Mouse (Mus musculus) common myeloid progenitor, adult 5-6 weeks (primary cell): Measurements from ENCODE around the gene Ccdc157. TPM values are rescaled to one million over a fixed set of nuclear protein-coding genes. Genes with fewer than 3 reads are reported as not detected.
"Not testable (repeated sequence)": the region's sequence is repeated elsewhere in the genome, so short reads cannot be mapped to it uniquely, and the experiment has no call there.

ENCODE experiments used
- ATAC-seq: replicated peaks from 2 replicates; pipeline ENCODE4 v1.8.0; 2016; ENCODE audit warnings: low read depth, mild to moderate bottlenecking, moderate TSS enrichment, inconsistent platforms; ENCODE audit not compliant: poor library complexity, severe bottlenecking
- total RNA-seq: library from RNA; stranded (forward); fragments of 200-1000, 187-1606 nt; gene quantifications from 2 replicates; pipeline ENCODE4 v1.2.3, GENCODE M21; 2017

The Ccdc157 gene
- total RNA-seq, 1 experiment from 2014 or later: 2.1 TPM

GRCm38 (mm10) chr11:4108691-4109090 is 51.4 kb downstream of the Ccdc157 start:
- no peak for ATAC-seq

GRCm38 (mm10) chr11:4107901-4108300 is 52.2 kb downstream of the Ccdc157 start:
- not testable (repeated sequence) for ATAC-seq

GRCm38 (mm10) chr11:4105444-4105843 is 54.6 kb downstream of the Ccdc157 start:
- ATAC-seq: no peak

GRCm38 (mm10) chr11:4104989-4105388 is 55.1 kb downstream of the Ccdc157 start:
- ATAC-seq: no peak

GRCm38 (mm10) chr11:4103522-4103921 is 56.6 kb downstream of the Ccdc157 start:
- ATAC-seq: no peak

- 0 out of 2 replicates have a peak, but pooled peaks have one; percentile 34 for ATAC-seq
Measured at GRCm38 (mm10) chr11:4101851-4102250, 58.2 kb downstream of the Ccdc157 start.

- ATAC-seq: no peak
Measured at GRCm38 (mm10) chr11:4099447-4099846, 60.6 kb downstream of the Ccdc157 start.

GRCm38 (mm10) chr11:4098816-4099215 is 61.3 kb downstream of the Ccdc157 start:
- ATAC-seq: no peak

GRCm38 (mm10) chr11:4098120-4098519 is 62.0 kb downstream of the Ccdc157 start:
- ATAC-seq: no peak

- no peak for ATAC-seq
Measured at GRCm38 (mm10) chr11:4097091-4097621, 62.9 kb downstream of the Ccdc157 start.

- peak; percentile 85 for ATAC-seq
Measured at GRCm38 (mm10) chr11:4096054-4096984, 63.8 kb downstream of the Ccdc157 start.

GRCm38 (mm10) chr11:4095171-4096053 is 64.7 kb downstream of the Ccdc157 start, which contains the start of gene Mtfp1:
TSS of gene Mtfp1 (minus strand) at chr11:4095445.
- peak; percentile 37 for ATAC-seq

GRCm38 (mm10) chr11:4094378-4095170 is 65.5 kb downstream of the Ccdc157 start:
- ATAC-seq: peak; percentile 37; the same call in 1 of the 2 replicates

- no peak for ATAC-seq
Measured at GRCm38 (mm10) chr11:4093459-4094377, 66.4 kb downstream of the Ccdc157 start.

Other genes starting within 250 kb of the Ccdc157 start
- 1.3 and 2.6 TPM in 2 replicates for gene Slc35e4, start 245.6 kb downstream of the Ccdc157 start, total RNA-seq
- 13.3 and 14.8 TPM in 2 replicates for gene Tcn2, start 228.1 kb downstream of the Ccdc157 start, total RNA-seq
- gene Pes1, start 196.3 kb downstream of the Ccdc157 start, total RNA-seq: 140 and 247 TPM in 2 replicates
- gene 4930556J24Rik, start 183.5 kb downstream of the Ccdc157 start, total RNA-seq: not detected in 2 replicates
- 1.0 TPM in 1 of 2 replicates, not detected in the other for gene Gal3st1, start 176.7 kb downstream of the Ccdc157 start, total RNA-seq
- gene Sec14l4, start 128.8 kb downstream of the Ccdc157 start, total RNA-seq: not detected in 2 replicates
- gene Sec14l3, start 95.5 kb downstream of the Ccdc157 start, total RNA-seq: not detected in 2 replicates
- gene Mtfp1, start 64.8 kb downstream of the Ccdc157 start, total RNA-seq: 10.7 and 16.0 TPM in 2 replicates
- 2.1 and 3.7 TPM in 2 replicates for gene Sec14l2, start 36.9 kb downstream of the Ccdc157 start, total RNA-seq
- gene Rnf215, start 25.1 kb downstream of the Ccdc157 start, total RNA-seq: 8.7 and 11.5 TPM in 2 replicates
- gene Sf3a1, start 57 bp upstream of the Ccdc157 start, total RNA-seq: 47.1 and 54.6 TPM in 2 replicates
- 4.7 and 6.3 TPM in 2 replicates for gene Tbc1d10a, start 26.5 kb upstream of the Ccdc157 start, total RNA-seq
- gene Castor1, start 57.9 kb upstream of the Ccdc157 start, total RNA-seq: 0.50 and 4.6 TPM in 2 replicates
- gene Osm, start 76.1 kb upstream of the Ccdc157 start, total RNA-seq: 15.7 and 16.1 TPM in 2 replicates
- 0.63 and 1.1 TPM in 2 replicates for gene Lif, start 97.3 kb upstream of the Ccdc157 start, total RNA-seq